Mouse (Mus musculus) left cerebral cortex, postnatal 25 days (tissue): ENCODE data around the gene Bcdin3d. TPM values are rescaled to one million over a fixed set of nuclear protein-coding genes. Genes with fewer than 3 reads are reported as not detected.

Experiments
- DNase-seq, 2 experiments: peaks; one replicate each; pipeline ENCODE4 v3.0.0; 2022; ENCODE audit warnings: low spot score in 2 of 2, mixed read lengths in 1 of 2
- intact Hi-C: fragments of 180-260 bp; cut with DNase I; formaldehyde crosslinking; loops from one replicate; pipeline ENCODE4 v1.15.1; 2025
- total RNA-seq, 2 experiments: library from RNA; stranded (reverse); gene quantifications; 2 replicates each; pipeline ENCODE4 v1.2.3; 2021

The Bcdin3d gene
- 1 to 10 TPM; 4.6 to 4.9 TPM for total RNA-seq

DNA sequence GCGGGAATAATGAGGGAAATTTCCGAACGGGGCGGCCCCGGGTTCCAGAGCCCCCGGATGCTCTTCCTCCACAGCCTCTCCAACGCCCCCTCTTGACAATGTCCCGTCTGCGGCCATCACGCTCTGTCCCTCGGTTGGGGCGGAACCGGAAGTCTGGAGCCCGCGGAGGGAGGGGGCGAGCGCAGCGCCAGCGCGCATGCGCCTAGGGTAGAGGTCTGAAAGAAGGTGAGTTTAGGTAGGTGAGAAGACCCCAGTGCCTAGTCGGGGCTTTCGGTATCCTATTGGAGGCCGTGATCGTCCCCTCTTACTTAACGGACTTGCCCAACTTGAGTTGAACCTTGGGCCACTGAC lies at the start of gene Bcdin3d:
Gene Bcdin3d (minus strand): TSS at position 155 of the 351 bp plus-strand sequence.
- DNase-seq = peak; percentile 76 to 84
- intact Hi-C loops = loop anchor here (5.0 kb wide), 1 partner anchor 157 kb away; no protein-coding TSS in a partner anchor

DNA sequence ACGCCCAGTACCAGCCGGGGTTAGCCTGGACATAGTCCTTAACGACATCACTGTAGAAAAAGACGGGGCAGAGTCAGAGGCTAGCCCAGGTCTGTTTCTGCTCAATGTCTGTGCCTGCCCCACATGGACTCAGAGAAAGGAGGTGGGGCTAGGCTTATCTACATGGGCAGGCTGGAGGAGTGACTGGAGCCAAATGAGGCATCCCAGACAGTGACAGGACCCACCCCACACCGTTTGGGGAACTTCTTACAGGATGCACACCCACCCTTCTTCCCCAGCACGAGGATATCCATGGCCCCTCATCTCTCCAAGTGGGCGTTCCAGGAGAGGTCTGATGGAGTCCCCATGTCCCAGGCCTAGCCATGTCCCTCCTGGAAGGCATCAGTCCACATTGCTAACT lies 45.8 kb upstream of the Bcdin3d start:
- DNase-seq = no peak
- intact Hi-C loops = no loop called here

DNA sequence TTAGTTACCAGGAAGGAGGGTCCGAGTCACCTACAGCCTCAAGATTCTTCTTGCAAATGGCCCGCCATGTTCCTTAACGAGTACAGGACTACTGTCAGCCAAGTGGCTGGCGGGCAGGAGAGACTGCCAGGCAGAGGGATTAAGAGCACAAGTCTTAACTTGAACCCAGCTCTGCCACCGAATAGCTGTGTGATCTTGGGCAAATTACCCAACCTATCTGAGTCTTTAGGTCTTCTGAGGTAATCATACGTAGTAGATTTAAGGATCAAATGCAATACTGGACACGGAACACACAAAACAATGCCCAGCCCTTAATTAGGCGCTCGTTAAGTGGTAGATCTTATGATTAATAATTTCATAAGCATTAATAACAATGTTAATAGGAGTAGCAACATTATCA lies 45.1 kb upstream of the Bcdin3d start:
- intact Hi-C loops = no loop called here
- no peak for DNase-seq

DNA sequence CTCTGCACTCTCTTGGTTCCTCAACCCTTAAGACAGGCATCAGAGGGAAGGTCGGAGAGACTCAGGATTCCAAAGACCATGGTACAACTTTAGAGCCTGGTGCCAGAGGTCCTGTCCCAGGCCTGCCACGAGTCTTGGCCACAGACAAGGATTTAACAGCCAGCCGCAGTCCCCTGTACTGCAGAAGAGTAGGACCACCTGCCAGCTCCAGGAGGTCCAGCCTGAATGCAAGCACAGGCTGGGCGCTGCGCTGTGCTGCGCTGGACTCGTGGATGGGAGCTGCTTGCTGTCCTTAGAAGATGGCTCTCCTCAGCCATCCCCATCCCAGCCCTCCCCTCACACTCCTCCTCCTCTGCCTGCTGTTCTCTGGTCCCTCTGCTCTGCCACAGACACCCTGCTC lies 43.2 kb upstream of the Bcdin3d start:
- intact Hi-C loops = no loop called here

DNA sequence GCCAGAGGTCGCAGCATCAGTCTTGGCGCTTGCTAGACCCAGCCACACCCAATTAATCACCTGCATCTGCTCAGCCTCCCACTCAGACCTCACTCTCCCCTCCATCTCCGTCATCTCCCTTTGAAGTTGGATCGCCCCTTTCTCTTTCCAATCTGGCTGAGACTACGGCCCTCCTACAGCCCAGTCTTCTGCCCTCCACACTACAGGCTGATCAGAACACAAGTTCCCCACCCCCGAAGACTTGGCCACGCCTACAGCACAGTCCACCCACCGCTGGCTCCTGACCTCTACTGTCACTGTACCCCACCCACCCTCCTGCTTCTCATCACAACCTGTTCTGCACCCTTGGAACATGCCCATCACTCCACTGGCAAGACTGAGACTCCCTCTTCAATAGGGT lies 42.2 kb upstream of the Bcdin3d start:
- DNase-seq = no peak
- intact Hi-C loops = no loop called here

More for the DNA sequence above, 43.2 kb upstream of the Bcdin3d start:
- DNase-seq = no peak

DNA sequence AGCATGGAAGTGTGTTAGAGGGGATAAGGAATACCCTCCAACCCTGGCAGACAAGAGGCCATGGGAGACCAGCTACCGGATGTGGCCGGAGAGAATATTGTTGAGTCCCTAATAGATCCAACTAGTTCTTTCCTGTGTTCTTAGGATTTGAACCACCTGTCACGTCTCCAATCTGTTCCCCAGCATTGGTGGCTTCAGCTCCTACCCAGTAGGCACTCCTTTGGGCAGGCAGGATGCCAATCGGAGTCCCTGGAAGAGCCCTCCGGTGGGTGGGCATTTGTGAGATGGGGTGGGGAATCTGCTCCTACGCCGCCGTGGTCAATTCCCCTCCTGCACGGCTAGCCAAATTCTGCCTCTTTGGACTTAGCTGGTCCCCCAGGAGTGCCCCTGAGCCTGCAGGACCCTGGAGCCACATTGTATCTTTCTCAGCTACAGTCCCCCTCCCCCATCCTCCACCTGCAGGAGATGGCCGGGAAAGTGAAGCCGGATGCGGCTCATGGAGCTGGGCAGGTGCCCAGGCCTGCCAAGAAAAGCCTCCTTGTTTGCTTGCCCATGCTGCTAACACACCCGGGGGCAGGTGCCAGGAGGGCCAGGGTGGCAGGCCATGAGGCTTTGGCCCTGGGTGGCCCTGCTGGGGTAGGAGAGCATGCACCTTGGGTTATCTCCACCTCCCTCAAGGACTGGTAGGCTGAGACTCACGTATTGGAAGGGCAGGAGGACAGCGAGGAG lies 37.4 kb upstream of the Bcdin3d start:
- intact Hi-C loops = no loop called here
- no peak for DNase-seq

DNA sequence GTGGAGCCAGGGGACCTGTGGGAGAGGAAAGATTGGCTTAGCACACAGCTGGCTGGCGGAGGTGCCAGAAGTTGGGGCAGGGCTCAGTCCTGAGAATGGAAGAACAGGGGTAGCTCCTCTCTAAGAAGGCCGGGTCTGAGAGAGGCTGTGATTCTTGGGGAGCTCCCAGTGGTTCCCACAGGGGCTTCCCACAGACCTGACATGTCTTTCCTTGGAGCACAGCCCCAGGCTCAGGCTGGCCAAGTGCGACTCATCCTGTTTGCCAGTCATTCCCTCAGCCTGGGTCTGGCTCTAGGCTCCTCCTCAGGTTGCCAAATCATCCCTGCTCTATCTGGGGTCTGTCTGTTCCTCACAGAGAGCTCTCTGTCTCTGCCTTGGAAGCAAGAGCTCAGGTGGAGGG lies 36.1 kb upstream of the Bcdin3d start:
- no peak for DNase-seq
- intact Hi-C loops = no loop called here

DNA sequence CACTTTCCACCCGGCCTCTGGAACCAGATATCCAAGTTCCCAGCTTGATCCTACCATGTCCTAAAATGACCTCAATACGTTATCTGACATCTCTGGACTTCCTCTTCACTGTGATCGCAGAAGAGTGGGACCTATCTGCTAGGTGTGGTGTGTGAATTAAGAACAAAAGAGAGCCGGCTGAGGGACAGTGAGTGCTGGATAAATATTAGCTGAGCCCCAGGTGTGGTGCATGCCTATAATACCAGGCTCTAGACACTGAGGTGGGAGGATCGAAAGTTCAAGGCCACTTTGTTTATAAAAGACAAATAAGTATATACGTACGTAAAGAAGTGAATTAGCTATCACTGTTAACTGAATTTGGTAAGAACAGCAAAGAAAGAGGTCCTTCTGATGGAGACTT lies 35.3 kb upstream of the Bcdin3d start:
- intact Hi-C loops = no loop called here
- DNase-seq = no peak

DNA sequence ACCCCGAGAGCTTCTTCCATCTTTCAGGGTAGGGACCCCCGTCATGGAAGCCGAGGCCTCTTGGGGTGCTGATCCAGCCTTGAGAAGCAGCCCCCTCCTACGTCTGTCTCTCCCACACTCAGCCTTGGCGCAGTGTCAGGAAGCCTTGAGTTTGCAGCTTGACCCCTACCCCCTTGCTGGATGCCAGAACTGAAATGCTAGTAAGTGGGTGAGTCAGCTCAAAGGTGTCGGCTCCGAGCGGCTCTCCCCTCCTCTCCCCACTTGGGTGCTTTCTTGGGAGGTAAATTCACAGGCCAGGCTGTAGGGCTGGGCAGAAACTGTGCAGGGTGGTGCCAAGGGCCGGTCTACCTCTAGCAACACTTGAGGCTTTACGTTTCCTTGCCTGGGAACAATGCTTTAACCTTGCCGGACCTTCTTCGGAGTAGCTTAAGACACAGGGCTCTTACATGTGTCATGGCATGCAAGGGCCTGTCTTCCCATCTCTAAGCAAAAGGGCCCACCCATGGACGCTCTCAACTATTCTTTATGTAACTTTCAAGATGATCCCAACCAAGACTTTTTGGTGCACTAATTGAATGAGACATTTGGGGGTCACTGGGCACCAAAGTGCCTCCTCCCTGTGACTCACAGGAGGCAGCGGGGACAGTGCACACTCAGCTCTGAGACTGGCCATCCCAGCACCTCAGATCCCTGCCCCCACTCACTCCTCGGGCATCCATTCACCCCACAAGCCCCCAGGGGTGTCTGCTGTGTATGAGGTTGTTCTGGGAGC lies 31.0 kb upstream of the Bcdin3d start:
- DNase-seq = no peak
- intact Hi-C loops = no loop called here

DNA sequence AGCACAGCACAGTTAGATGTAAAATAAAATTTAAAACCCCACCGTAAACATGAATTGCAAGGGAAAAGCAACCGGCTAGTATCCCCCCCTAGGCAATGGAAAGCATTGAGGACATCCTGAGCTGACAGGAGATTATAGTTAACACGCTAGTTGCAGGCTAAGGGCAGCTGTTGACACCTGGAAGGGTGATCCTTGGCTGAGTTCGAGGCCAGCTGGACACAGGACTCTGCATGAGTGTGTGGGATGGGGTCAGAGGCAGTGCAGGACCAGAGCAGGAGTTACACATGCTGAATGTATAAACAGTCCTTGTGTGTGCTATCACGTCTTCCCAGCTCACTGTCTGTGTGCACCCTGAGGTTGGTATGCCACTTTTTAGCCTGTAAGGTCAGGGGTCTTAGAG lies 28.7 kb upstream of the Bcdin3d start:
- no peak for DNase-seq
- intact Hi-C loops = no loop called here

DNA sequence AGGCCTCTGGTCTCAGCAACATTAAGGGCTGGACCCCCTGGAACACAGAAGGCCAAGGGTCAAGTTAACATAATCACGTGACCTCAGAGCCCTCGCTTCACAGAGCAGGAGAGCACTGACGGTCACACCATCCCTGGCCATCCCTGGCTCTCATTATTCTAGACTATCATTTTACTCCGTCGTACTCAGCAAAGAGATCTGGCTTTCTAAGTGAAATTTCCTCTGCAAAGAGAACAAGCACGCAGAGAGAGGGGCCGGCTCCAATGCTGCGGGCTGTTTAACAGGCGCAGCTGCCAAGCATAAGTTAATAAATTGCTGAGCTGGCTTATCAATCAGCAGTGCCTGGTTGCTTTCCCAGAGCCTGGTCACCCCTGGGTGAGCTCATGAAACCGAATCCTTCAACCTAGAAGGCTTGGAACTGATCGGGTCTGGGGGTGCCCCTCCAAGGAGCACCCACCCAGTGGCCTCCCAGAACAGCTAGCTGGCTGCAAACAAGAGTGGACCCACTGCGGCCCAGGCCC lies 27.8 kb upstream of the Bcdin3d start:
- no peak for DNase-seq
- intact Hi-C loops = no loop called here

DNA sequence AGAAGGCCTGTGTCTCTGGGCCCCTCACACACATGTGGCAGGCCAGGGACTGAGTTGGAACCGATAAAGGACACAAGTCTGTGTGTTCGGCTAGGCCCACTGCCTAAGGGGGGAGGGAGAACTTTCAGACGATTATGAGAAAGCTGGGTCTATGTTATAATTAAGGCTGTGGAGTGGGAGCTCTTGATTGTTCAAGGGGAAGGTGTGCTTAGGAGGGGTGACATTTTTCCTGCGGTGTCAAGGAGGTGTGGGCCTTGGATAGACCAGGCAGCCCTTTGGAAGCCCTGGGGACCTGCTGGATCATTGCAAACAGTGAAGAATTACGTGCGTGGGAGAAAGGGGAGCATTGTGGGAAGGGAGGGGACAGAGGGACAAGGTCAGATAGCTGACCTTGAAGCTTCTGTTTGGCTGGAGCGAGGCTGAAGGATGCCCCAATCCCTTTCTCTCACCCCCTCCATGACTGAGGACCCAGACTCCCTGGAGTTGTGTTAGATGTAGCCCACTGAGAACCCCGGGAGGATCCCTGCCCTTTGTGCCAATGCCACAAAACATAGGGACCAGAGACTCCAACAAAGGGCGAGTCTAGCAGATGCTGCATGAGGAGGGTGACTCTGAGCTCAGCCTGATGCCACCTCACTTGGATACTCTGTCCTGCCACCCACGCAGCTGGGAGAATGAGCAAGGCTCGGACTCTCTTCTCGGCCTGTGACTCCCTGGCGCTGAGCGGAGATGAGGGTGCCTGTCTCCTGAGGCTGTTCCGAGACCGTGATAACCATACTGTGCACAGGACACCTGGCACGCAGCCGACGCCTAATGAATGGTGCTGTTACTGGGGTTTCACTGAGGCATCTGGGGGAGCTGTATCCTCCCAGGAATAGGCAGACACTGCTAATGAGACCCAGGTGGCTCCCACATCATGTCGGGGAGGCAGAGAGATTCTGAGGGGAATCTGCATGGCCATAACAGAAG lies 27.0 kb upstream of the Bcdin3d start:
- intact Hi-C loops = no loop called here
- DNase-seq = peak; percentile 49 to 63

DNA sequence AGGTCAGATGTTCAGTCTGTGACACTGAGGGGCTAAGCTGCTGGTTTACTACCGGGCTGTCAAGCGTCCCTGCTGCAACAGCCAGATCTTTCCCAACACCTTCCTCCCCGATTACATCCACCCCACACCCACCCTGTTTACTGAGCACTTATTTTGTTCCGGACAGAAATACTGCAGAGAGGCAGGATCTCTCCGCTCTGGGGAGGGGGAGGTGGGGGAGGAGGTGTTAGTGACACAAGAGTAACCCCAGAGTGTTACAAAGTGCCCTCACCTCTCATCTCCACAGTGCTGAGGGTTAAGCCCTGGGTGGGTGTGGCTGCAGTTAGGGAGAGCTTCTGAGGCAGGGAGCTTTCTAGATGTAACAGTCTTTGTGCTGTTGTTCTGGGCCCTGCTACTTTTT lies 25.8 kb upstream of the Bcdin3d start:
- intact Hi-C loops = no loop called here
- no peak for DNase-seq

DNA sequence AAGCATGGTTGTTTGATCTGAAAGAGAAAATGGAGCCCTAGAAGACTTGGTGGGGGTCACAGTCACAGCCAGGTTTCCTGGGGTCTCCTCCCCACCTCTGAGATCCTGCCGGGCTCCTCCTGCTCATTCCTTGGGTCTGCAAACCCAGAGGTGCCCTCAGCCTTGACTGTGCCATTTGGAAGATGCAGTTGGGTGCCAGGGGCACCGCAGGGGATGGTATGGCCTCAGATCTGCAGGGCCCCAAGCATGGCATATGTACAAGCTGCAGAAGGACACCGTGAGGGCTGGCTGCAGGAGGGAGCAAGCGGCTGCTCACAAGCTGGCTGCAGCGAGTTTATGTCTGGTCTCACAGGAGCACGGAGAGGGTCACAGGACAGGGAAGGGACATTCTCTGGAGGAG lies 25.2 kb upstream of the Bcdin3d start:
- intact Hi-C loops = loop anchor here (5.0 to 10.0 kb wide), 3 partner anchors 83 to 275 kb away; partner anchors contain the start of gene Cers5
- no peak for DNase-seq

DNA sequence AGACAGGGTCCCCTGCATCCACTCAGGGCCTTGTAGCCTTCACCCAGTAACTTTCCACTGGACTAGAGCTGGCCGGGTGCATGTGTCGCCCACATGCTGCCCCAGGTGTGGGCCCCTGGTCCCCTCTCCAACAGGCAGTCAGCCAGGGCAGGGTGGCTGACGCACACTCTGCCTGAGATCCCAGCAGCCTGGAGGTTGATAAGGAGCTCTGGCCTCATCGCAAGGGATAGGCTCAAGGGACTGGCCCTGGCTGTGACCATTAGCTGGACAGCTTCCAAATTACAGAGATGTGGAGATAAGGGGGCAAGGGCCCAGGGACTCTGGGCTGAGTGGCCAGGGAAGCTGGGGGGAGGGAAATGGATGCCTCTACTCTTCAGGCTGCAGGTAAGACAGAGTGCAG lies 24.3 kb upstream of the Bcdin3d start:
- intact Hi-C loops = loop anchor here (5.0 to 10.0 kb wide), 3 partner anchors 84 to 276 kb away; partner anchors contain the start of gene Cers5
- no peak for DNase-seq

DNA sequence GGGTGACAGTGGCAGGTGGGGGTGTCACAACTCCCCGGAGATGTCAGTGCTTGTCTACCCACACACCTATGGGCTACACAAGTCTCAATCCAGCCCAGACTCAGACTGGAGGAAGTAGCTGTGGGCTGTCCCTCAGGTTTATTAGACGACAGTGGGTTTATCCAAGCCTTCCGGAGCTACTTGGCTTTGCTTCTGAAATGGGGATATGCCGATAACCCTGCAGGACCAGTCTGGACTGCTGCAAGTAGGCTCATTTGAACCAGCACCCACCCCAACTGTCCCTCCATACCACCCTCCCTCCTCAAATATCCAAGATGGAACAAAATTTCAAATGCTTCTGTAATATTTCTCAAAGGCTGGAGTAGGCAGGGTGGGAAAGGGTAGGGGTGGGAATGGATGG lies 23.8 kb upstream of the Bcdin3d start:
- intact Hi-C loops = loop anchor here (5.0 to 10.0 kb wide), 3 partner anchors 84 to 276 kb away; partner anchors contain the start of gene Cers5
- DNase-seq = no peak

DNA sequence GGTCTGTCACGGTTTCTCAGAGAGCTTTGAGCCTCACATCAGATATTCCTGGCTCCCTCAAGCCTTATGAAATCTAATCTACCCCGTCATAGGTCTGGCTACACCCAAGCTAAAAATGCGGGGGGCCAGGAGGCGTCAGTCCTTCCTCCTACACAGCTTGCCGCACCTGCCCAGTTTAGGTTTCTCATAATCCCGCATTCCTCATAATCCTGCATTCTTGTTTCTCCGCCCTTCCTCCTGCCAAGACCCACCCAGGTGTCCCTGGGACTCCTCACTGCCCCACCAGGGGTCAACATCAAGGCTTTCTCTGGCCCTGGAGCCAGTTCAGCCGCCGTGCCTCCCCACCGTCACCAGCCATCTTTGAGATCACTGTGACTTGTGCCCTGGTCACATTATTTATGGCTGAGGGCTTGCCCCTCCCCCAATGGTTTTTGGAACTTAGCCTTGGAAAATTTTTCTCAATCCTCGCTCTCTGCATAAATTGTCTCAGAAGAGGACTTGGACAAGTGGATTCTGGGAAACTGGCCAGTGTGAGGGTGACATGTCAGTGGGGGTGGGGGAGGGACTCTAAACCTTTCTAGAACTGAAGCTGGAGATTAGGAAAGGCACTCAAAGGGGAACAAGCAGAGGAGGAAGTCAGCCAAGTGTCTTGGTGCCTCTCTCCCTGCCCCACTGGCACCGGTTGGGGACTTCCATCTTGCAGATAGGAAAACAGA lies 23.2 kb upstream of the Bcdin3d start:
- intact Hi-C loops = loop anchor here (1.0 to 10.0 kb wide), 5 partner anchors 85 to 277 kb away; partner anchors contain the start of gene Cers5

DNA sequence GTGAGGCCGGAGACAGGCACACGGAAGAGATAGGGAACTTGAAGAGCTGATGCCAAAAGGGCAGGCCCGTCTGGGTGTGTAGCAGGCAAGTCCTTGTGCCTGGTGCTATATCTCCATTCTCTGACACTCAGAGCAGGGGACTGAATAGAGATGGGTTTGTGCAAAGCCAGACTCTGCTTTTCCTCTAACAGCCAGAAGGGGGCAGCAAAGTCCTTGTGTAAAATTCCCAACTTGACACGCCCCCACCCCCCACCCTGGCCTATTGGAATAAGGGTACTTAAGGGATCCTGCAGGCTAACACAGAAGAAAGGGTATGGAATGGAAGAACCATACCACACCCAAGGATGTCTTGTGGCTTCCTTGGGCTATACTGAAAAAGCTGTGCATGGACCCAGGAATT lies 22.5 kb upstream of the Bcdin3d start:
- intact Hi-C loops = loop anchor here (1.0 to 10.0 kb wide), 5 partner anchors 85 to 278 kb away; partner anchors contain the start of gene Cers5
- DNase-seq = peak; percentile 74 to 81

More for the DNA sequence above, 23.2 kb upstream of the Bcdin3d start:
- peak; percentile 57 to 81 for DNase-seq

DNA sequence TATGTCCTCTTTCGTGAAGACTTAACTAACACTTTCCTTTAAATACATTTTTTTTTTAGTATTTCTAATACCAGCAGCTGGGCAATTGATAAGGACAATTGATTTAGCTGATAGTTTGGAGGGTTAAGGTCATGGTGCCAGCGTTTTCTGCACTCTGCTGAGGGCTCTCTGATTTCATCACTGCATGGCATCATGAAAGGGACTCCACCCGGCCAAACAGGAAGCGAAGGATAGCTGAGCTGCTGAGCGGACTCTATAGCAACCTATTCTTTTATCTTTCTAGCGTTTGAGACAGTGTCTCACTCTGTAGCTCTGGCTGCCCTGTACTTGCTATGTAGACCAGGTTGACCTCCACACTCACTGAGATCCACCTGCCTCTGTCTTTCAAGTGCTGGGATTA lies 10.2 kb upstream of the Bcdin3d start:
- intact Hi-C loops = no loop called here
- DNase-seq = no peak
